Mouse (Mus musculus): ENCODE results near the gene Atp6v1g1. TPM values are rescaled to one million over a fixed set of nuclear protein-coding genes. Genes with fewer than 3 reads are reported as not detected.

Gene Atp6v1g1
- polyA plus RNA-seq, 1 experiment from 2014 or later = 271 TPM

DNA sequence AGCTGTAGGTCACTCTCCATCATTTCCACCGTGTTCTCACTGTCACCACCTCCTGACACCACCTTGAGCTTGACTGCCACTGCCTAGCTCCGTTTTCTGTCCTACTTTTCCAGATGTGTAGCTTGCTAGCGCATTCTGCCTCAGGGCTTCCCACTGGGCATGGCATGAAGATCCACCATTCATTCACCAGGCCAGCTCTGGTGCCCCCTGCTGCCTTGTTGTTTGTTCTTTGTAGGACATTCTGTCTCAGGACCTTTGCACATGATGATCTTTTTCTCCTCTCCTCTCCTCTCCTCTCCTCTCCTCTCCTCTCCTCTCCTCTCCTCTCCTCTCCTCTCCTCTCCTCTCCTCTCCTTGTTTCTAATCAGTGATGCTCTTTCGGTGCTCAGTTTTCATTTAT, 18.2 kb downstream of the Atp6v1g1 start:
- 81% methylated on average over 4 of the region's 4 CpGs for WGBS
- no peaks in the 10 kb centered on the region for H3K27me3 ChIP-seq (ENCODE audit: control insufficient read depth, insufficient read depth, low read depth, low read length)
- H3K4me1 ChIP-seq (replicated peaks; ENCODE audit: control insufficient read depth, insufficient read depth, low read length) = peaks cover 21% of the 10 kb centered on the region
- H3K36me3 ChIP-seq (ENCODE audit: control insufficient read depth, insufficient read depth, low read length) = no peaks in the 10 kb centered on the region
- H3K4me2 ChIP-seq (ENCODE audit: low read depth, low read length) = no peak overlapping the region
- H3K9me3 ChIP-seq (ENCODE audit: control insufficient read depth, low read length) = no peaks in the 10 kb centered on the region
- no peak for ATAC-seq (ENCODE audit: low read depth)
- H3K9ac ChIP-seq (ENCODE audit: low read length) = no peak overlapping the region
- no peak overlapping the region for H3K27ac ChIP-seq (ENCODE audit: low read length)
- H3K4me3 ChIP-seq (ENCODE audit: low read length) = no peak overlapping the region

DNA sequence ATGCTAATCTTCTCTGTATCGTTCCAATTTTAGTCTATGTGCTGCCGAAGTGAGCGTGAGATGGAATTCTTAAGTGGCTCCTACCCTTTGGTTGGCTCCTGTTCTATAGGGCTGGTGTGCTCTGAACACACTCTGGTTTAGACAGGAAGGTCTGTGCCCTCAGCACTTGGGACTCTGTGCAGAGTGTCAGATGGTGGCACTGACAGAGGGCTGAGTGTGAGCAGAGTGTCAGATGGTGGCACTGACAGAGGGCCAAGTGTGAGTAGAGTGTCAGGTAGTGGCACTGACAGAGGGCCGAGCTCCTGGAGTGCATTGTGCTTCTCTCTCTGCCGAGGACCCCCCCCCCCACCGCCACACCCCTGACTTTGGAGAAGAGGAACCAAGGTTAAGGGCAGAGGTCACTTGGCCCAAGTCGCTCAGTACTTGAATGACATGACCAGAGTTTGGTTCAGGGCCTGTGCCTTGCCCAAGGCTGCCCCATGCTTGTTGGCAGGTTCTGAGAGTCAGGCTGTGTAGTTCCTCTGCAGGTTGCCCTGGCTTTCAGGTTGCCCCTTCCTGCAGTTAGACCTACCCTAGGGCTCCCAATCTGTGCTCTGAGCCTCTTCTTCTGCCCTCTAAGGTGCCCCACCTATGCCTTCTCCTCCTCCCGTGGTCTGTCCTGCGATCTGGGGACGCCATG, 23.3 kb downstream of the Atp6v1g1 start:
- H3K4me3 ChIP-seq (ENCODE audit: low read length) = no peak overlapping the region
- no peak overlapping the region for H3K4me2 ChIP-seq (ENCODE audit: low read depth, low read length)
- H3K9ac ChIP-seq (ENCODE audit: low read length) = no peak overlapping the region
- no peak for ATAC-seq (ENCODE audit: low read depth)
- H3K27me3 ChIP-seq (ENCODE audit: control insufficient read depth, insufficient read depth, low read depth, low read length) = no peaks in the 10 kb centered on the region
- no peaks in the 10 kb centered on the region for H3K9me3 ChIP-seq (ENCODE audit: control insufficient read depth, low read length)
- no peak overlapping the region for H3K27ac ChIP-seq (ENCODE audit: low read length)
- H3K36me3 ChIP-seq (ENCODE audit: control insufficient read depth, insufficient read depth, low read length) = no peaks in the 10 kb centered on the region
- WGBS = 73% methylated on average over 10 of the region's 10 CpGs
- H3K4me1 ChIP-seq (replicated peaks; ENCODE audit: control insufficient read depth, insufficient read depth, low read length) = peaks cover 10% of the 10 kb centered on the region; the same call in 1 of the 2 replicates

DNA sequence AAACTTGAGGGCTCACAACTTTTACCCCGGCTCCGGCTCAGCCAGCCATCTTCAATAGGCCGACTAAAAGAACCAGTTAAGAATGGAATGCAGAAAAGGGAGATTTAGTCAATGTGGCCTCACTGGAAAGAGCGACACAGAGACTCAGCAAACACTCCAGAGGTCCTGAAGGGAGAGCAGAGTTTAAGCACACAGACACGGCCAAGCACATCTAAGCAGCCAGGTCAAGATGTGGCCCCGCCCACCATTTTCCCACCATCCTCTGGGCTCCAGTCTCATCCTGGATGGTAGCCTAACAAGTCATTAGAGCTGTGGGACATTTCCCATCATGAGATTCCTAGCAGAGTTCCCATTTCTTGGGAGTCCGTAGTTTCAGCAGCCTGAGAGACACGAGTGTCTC, 24.8 kb downstream of the Atp6v1g1 start:
- H3K9ac ChIP-seq (ENCODE audit: low read length) = no peak overlapping the region
- no peak overlapping the region for H3K4me2 ChIP-seq (ENCODE audit: low read depth, low read length)
- peaks cover 10% of the 10 kb centered on the region; the same call in 1 of the 2 replicates for H3K4me1 ChIP-seq (replicated peaks; ENCODE audit: control insufficient read depth, insufficient read depth, low read length)
- H3K27me3 ChIP-seq (ENCODE audit: control insufficient read depth, insufficient read depth, low read depth, low read length) = no peaks in the 10 kb centered on the region
- 63% methylated on average over 8 of the region's 8 CpGs for WGBS
- H3K9me3 ChIP-seq (ENCODE audit: control insufficient read depth, low read length) = no peaks in the 10 kb centered on the region
- no peaks in the 10 kb centered on the region for H3K36me3 ChIP-seq (ENCODE audit: control insufficient read depth, insufficient read depth, low read length)
- ATAC-seq (ENCODE audit: low read depth) = peak; percentile 77; the same call in 1 of the 2 replicates
- peak overlapping the region; percentile 61 for H3K27ac ChIP-seq (ENCODE audit: low read length)
- no peak overlapping the region for H3K4me3 ChIP-seq (ENCODE audit: low read length)

DNA sequence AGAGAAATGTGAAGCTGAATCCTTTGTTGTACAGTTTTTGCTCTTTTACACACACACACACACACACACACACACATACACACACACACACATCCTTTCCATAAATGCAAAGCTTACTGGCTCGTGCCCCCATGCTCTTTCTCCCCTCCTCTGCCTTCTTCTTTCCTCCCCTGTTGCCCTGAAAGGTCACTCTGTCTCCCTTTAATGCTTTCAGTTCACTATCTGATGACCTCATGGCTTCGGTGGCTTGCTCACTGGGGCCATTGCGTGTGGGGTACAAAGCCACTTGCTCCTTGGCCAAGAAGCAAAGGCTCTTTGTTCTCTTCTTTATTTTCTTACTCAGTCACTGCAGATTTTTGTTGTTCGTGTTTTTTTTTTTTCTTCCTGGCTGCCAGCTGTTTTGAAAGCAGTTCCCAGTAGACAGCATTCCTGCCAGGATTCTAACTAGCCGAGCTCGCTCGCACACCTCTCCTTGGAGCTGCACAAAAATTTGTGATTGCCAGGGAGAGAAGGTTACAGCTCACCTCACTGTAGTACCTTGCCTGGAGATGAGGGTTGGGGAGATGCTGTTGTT, 25.7 kb downstream of the Atp6v1g1 start:
- H3K4me1 ChIP-seq (replicated peaks; ENCODE audit: control insufficient read depth, insufficient read depth, low read length) = peaks cover 10% of the 10 kb centered on the region; the same call in 1 of the 2 replicates
- H3K4me2 ChIP-seq (ENCODE audit: low read depth, low read length) = no peak overlapping the region
- H3K27me3 ChIP-seq (ENCODE audit: control insufficient read depth, insufficient read depth, low read depth, low read length) = no peaks in the 10 kb centered on the region
- H3K9ac ChIP-seq (ENCODE audit: low read length) = no peak overlapping the region
- WGBS = 35% methylated on average over 7 of the region's 7 CpGs
- H3K36me3 ChIP-seq (ENCODE audit: control insufficient read depth, insufficient read depth, low read length) = no peaks in the 10 kb centered on the region
- no peak for ATAC-seq (ENCODE audit: low read depth)
- H3K27ac ChIP-seq (ENCODE audit: low read length) = no peak overlapping the region
- H3K4me3 ChIP-seq (ENCODE audit: low read length) = no peak overlapping the region
- no peaks in the 10 kb centered on the region for H3K9me3 ChIP-seq (ENCODE audit: control insufficient read depth, low read length)

DNA sequence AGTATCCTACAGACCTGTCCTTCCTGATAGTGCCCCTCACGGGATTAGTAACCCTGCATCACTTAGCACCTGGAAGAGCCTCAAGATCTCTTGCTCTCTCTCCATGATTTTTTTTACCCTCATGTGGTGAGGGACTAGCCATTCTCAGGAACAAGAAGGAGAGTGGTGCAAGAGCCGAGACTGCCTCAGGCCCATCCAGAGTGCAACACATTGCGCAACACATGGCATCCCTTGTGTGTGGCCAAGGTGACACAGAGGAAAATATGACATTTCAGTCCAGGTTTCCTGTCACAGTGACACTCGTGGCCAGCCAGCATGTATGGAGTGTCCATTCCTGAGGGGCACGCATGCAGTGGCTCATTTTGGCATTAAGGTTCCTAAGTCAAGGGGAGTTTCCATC, 28.0 kb downstream of the Atp6v1g1 start:
- no peak for ATAC-seq (ENCODE audit: low read depth)
- 86% methylated on average over 5 of the region's 5 CpGs for WGBS
- no peaks in the 10 kb centered on the region for H3K9me3 ChIP-seq (ENCODE audit: control insufficient read depth, low read length)
- no peak overlapping the region for H3K9ac ChIP-seq (ENCODE audit: low read length)
- no peak overlapping the region for H3K4me2 ChIP-seq (ENCODE audit: low read depth, low read length)
- H3K36me3 ChIP-seq (ENCODE audit: control insufficient read depth, insufficient read depth, low read length) = peaks cover 3% of the 10 kb centered on the region; the same call in 1 of the 2 replicates
- H3K27me3 ChIP-seq (ENCODE audit: control insufficient read depth, insufficient read depth, low read depth, low read length) = no peaks in the 10 kb centered on the region
- no peak overlapping the region for H3K27ac ChIP-seq (ENCODE audit: low read length)
- H3K4me1 ChIP-seq (replicated peaks; ENCODE audit: control insufficient read depth, insufficient read depth, low read length) = peaks cover 10% of the 10 kb centered on the region; the same call in 1 of the 2 replicates
- H3K4me3 ChIP-seq (ENCODE audit: low read length) = no peak overlapping the region

DNA sequence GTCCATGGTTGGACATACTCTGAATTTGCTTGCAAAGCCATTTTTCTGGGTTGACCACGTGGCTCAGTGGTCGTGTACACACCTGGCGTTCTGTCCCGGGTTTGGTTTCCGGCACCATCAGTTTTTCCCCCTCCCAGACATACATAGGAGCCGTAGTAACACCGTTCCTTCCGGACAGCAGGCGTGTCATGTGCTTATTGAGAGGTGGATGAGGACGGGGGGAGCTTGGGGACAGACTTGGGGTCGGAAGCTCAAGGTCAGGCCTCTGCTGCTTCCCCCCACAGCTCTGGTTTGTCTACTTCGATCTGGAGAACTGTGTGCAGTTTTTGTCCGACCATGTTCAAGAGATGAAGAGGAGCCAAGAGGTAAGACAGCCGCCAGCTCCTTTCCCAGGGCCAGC, 35.1 kb downstream of the Atp6v1g1 start:
- Histone ChIP-seq H3K9ac (ENCODE audit: low read length) (no peak overlapping the region), H3K36me3 (ENCODE audit: control insufficient read depth, insufficient read depth, low read length) (peaks cover 5% of the 10 kb centered on the region; the same call in 1 of the 2 replicates), H3K4me3 (ENCODE audit: low read length) (no peak overlapping the region), H3K9me3 (ENCODE audit: control insufficient read depth, low read length) (no peaks in the 10 kb centered on the region), H3K4me2 (ENCODE audit: low read depth, low read length) (no peak overlapping the region), H3K4me1 (replicated peaks; ENCODE audit: control insufficient read depth, insufficient read depth, low read length) (no peaks in the 10 kb centered on the region), H3K27ac (ENCODE audit: low read length) (no peak overlapping the region), H3K27me3 (ENCODE audit: control insufficient read depth, insufficient read depth, low read depth, low read length) (no peaks in the 10 kb centered on the region)
- ATAC-seq (ENCODE audit: low read depth) = no peak
- 82% methylated on average over 14 of the region's 14 CpGs for WGBS

DNA sequence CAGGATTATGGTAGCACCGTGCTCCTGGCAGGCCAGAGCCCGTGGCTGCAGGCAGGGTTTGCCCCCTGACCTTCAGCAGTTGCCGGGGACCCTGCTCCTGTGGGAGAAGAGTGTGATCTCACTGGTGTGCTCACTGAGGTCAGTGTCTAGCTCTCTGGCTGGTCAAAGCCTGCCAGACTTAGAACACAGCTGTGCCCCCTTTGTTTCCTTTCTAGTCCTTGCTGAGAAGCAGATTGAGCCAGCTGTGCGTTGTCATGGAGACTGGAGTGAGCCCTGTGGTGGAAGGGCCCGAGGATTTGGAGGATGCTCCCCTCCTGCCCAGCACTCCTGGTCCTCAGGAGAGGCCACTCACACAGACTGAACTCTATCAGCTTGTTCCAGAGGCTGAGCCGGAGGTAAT, 35.5 kb downstream of the Atp6v1g1 start:
- Histone ChIP-seq H3K9ac (ENCODE audit: low read length) (no peak overlapping the region), H3K4me1 (replicated peaks; ENCODE audit: control insufficient read depth, insufficient read depth, low read length) (no peaks in the 10 kb centered on the region), H3K4me2 (ENCODE audit: low read depth, low read length) (no peak overlapping the region), H3K27me3 (ENCODE audit: control insufficient read depth, insufficient read depth, low read depth, low read length) (no peaks in the 10 kb centered on the region), H3K27ac (ENCODE audit: low read length) (no peak overlapping the region), H3K36me3 (ENCODE audit: control insufficient read depth, insufficient read depth, low read length) (peaks cover 5% of the 10 kb centered on the region; the same call in 1 of the 2 replicates), H3K9me3 (ENCODE audit: control insufficient read depth, low read length) (no peaks in the 10 kb centered on the region), H3K4me3 (ENCODE audit: low read length) (no peak overlapping the region)
- ATAC-seq (ENCODE audit: low read depth) = no peak
- 43% methylated on average over 6 of the region's 6 CpGs for WGBS

DNA sequence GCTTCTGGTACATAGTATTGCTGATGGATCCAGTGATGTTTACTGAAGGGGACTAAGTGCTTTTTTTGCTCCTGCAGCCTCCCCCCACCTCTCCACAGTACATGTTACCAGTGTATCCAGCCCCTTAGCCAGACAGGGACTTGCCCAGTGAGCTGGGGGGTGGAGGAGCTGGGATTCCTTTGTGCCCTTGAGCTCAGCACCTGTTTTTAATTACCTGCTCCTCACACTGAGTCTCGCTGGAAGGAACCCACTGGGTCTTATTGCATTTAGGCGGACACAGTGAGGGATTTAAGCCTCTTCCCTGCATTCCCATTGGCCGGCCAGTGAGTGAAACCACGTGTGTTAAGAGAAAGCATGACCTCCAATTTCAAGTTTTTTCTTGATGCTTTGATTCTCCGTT, 38.0 kb downstream of the Atp6v1g1 start:
- Histone ChIP-seq H3K27me3 (ENCODE audit: control insufficient read depth, insufficient read depth, low read depth, low read length) (no peaks in the 10 kb centered on the region), H3K9me3 (ENCODE audit: control insufficient read depth, low read length) (no peaks in the 10 kb centered on the region), H3K4me3 (ENCODE audit: low read length) (no peak overlapping the region), H3K9ac (ENCODE audit: low read length) (no peak overlapping the region), H3K36me3 (ENCODE audit: control insufficient read depth, insufficient read depth, low read length) (peaks cover 2% of the 10 kb centered on the region; the same call in 1 of the 2 replicates), H3K4me2 (ENCODE audit: low read depth, low read length) (no peak overlapping the region), H3K27ac (ENCODE audit: low read length) (no peak overlapping the region), H3K4me1 (replicated peaks; ENCODE audit: control insufficient read depth, insufficient read depth, low read length) (no peaks in the 10 kb centered on the region)
- no peak for ATAC-seq (ENCODE audit: low read depth)
- 64% methylated on average over 5 of the region's 5 CpGs for WGBS

DNA sequence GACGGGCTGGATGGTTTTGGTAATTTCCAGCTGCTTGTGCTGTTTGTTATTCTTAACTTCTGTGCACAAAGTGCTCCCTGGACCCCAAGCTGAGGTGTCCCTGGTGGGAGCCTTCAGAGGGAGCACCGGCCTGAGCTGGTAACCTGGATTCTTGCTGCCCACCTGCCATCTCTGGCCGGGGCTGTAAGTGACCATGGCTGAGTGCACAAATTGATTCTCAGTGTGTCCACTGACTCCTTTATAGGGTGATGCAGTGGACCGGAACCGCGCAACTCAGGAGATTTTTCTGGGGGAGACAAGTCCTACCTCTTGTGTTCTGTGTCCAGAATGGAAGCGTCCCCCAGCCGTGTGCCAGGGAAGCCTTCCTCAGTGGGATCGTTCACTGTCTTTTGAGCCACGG, 40.6 kb downstream of the Atp6v1g1 start:
- no peak for ATAC-seq (ENCODE audit: low read depth)
- WGBS = 84% methylated on average over 10 of the region's 10 CpGs
- H3K9me3 ChIP-seq (ENCODE audit: control insufficient read depth, low read length) = no peaks in the 10 kb centered on the region

More for the DNA sequence above, 40.6 kb downstream of the Atp6v1g1 start:
- Histone ChIP-seq H3K4me2 (ENCODE audit: low read depth, low read length) (no peak overlapping the region), H3K27me3 (ENCODE audit: control insufficient read depth, insufficient read depth, low read depth, low read length) (no peaks in the 10 kb centered on the region), H3K27ac (ENCODE audit: low read length) (no peak overlapping the region), H3K4me1 (replicated peaks; ENCODE audit: control insufficient read depth, insufficient read depth, low read length) (no peaks in the 10 kb centered on the region), H3K4me3 (ENCODE audit: low read length) (no peak overlapping the region), H3K36me3 (ENCODE audit: control insufficient read depth, insufficient read depth, low read length) (no peaks in the 10 kb centered on the region), H3K9ac (ENCODE audit: low read length) (no peak overlapping the region)
